Mouse (Mus musculus): Measurements from ENCODE around the gene Brinp2.

Gene Brinp2

DNA sequence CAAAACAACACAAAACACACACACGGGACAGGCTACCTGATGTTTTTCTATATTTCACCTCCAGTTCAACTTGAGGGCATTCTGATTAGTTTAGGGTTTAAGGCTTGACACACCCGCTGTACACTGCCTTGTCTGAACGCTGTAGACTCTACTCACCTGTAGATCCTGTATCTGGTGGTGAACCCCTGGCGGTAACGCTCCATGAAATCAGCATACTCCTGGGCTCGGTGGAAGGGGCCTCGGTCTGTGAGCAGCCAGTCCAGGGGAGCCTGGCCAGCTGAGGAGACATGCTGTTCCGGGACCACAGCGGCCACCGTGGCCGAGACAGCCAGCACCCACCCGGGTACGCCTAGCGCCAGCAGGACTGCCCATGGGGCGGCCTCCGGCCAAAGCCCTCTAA lies 60.9 kb downstream of the Brinp2 start:
- DNase-seq (ENCODE audit: low read depth, low spot score): no peak

- DNase-seq (ENCODE audit: low read depth, low spot score): no peak
These were observed 70.9 kb downstream of the Brinp2 start for GRCm38 (mm10) chr1:158285198-158285597.

GRCm38 (mm10) chr1:158283869-158284268 lies 72.3 kb downstream of the Brinp2 start:
- no peak for DNase-seq (ENCODE audit: low read depth, low spot score)

DNA sequence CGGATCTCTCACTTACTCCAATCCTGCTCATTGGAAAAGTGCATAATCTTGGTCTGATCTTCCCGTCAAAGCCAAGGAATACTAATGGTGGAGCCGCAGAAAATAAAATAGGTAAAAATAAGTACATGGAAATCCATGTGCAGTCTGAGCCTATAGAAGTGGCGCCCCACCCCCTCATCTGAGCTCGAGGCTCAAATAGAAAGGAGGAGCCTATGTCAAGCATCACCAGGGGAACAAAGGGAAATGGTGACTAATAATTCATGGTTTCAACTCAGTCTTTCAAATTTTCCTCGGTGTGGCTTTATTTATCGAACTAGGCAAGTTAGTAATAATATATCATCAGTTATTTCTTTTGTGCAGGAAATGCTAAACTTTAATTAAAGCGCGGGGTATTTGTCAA lies 84.1 kb downstream of the Brinp2 start:
- DNase-seq (ENCODE audit: low read depth, low spot score): no peak

DNA sequence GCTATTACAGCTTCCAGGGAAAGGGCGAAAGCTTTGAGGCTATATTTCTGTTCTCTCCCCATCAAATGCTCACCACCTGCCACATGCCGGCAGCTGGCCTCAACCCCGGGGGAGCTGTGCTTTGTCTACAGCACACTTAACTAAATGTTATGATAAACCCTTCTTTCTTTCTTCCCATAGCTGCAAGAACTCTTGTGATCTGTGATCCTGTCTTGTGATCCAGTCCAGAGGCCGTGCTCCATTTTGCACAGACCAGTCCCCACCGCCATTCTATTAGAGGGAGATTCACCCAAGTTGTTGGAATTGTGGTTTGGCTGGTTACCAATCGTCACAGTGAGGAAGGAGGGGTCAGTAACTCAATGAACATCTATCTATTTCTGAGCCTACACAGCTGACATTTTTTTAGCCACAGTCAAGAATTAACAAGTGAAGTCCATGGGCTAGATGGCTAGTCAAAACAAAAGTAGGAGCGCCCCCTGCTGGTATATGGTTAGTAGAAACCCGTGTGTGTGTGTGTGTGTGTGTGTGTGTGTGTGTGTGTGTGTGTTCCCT lies 89.0 kb downstream of the Brinp2 start:
- DNase-seq (ENCODE audit: low read depth, low spot score): peak; percentile 18

DNA sequence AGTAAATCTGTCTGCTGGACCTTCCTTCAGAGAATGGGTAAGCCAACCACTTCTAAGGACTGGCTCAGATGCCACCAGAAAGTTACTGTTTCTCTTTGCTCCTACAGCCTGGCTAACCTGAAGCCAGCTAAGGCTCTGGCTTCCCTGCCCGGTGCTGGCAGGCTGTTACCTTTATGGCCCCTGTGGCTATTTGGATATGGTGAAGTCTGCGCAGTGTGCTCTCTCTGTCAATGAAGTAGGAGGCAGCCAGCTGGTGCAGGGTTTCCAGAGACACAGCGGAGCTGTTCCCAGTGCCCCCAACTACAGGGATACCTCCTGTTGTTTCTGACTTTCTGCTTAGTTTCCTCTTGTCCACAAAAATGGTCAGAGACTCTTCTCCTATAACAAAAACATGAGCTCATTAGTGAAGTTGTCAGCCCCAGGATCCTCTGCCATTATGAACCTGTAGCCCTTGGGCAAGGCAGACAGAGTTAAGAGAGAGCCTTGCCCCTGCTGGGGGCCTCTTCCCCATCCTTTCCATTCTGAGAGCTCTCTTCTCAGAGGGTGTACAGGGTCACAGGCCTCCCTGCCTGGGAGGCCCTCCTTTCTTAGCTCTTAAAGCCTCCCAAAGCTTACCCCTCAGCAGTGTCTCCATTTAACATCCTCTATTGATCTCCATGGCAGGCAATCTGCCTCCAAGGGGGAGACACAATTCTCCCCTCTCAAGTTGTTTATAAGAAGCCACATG lies 89.7 kb downstream of the Brinp2 start:
- no peak for DNase-seq (ENCODE audit: low read depth, low spot score)

DNA sequence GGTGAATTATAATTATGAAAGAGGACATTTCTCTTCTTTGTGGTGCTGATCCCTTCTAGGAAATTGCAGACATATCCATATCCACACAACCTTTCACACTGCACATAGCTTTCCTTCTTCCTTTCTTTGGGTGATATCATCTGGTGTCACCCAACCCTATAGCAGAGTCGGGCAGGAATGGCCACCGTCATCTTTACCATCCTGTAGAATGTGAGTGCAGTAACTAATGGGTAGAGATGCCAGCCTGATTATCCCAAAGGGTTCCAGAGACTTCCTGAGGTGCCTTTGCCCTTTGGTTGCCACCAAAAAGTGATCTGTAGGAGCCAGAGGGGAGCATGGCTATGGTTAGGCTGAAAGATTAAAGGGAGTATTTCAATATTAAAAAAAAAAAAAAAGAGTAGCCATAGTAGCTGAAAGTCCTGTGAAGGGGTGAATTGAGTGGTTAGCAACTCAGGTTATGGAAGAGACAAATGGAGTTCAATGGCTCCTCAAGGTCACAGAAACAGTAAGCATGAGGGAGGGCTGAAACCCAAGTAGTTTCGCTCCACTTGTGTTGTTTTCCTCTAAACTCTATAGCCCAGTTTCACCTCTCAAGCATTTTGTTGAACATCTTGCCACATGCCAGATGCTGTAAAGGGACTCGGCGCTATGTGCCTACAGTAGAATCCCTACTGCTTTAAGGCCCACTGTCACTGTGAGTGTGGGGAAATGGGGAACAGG lies 96.5 kb downstream of the Brinp2 start:
- DNase-seq (ENCODE audit: low read depth, low spot score): no peak

DNA sequence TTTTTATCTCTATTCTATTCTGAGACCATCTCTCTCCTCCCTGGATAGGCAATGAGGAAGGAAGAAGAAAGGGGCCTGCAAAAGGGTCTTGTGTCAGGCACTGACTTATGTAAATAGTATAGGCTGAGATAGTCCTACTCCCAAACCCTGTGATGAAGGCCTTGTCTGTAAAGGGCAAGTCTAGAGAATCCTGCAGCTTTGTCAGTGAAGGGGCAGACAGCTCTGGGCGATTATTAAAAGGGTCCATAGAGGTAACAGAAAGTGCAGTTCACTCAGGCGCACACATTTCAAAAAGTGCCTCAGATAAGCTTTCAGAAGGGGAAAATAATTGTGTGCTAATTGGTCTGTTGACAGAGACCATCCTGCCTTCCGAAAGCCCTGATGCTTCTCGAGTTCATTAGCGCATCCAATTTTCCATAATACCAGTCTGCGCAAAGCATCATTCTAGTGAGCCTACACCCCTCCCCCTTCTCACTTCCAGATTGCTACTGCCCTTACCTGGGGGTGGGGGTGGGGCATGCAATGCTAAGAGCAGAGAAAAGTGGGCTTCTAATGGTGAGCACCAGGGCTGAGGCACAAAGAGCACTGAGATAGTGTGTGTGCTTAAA lies 97.3 kb downstream of the Brinp2 start:
- no peak for DNase-seq (ENCODE audit: low read depth, low spot score)

- no peak for DNase-seq (ENCODE audit: low read depth, low spot score)
These were observed 100.0 kb downstream of the Brinp2 start for GRCm38 (mm10) chr1:158255912-158256680.

DNA sequence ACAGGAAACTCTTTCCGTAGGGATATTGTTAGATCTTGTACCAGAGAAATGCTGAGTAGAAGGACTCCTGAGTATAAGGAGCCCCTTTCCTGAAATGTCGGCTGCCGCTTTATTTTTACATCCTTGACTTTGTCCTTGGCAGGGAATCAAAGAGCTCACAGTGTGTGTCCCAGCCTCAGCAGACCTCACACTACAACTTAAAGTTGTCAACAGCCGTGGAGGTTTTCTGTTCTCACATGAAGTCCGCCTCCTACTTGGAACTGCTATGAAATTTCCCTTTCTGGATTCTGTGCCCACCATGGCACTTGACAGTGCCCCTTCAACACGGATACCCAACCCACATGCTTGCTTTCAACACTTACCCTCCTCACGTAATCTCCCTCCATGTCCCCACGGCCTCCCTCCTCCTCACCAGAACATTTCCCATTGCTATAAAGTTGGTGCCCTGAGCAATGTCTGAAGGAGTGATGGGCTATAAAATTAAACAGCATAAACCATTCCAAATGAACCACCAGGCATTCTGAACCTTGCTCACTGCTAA lies 103.4 kb downstream of the Brinp2 start:
- DNase-seq (ENCODE audit: low read depth, low spot score): no peak

DNA sequence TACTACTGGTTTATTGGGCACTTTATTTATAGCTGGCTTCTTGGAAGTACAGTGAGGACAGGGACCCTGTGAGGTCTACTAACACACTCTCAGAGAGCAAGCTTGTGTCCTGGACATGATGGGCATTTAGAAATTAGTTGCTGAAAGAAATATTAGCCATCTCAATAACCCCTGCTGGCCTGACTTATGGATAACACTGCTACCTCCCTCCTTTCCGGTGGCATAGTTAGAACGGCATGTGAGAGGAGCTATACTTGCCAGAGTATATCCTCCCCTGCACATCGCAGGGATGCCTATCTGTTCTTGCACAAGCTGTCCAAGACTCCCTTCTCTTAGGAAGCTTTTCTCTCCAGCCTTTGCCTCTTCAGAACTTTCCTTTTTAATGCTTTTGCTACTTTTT lies 107.9 kb downstream of the Brinp2 start:
- DNase-seq (ENCODE audit: low read depth, low spot score): no peak

GRCm38 (mm10) chr1:158246476-158247153 lies 109.5 kb downstream of the Brinp2 start:
- no peak for DNase-seq (ENCODE audit: low read depth, low spot score)

- no peak for DNase-seq (ENCODE audit: low read depth, low spot score)
These were observed 110.6 kb downstream of the Brinp2 start for GRCm38 (mm10) chr1:158245486-158245885.

DNA sequence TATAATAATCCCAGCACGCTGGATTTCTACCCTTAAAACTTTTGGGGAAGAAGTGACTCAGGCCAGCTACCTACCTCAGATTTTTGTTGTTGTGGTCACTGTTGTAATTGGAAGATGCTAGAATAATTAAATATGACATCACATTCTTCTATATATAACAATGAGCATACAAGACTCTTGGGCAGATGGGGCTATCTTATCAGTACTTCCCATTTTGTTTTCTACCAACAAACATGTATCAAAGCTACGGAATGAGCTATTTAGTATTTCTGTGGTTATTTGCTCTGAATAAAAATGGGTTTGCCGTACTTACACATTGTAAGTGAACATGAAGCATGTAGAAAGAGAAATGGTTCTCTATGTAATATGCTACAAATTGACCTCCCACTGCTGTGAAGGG lies 112.1 kb downstream of the Brinp2 start:
- DNase-seq (ENCODE audit: low read depth, low spot score): no peak

DNA sequence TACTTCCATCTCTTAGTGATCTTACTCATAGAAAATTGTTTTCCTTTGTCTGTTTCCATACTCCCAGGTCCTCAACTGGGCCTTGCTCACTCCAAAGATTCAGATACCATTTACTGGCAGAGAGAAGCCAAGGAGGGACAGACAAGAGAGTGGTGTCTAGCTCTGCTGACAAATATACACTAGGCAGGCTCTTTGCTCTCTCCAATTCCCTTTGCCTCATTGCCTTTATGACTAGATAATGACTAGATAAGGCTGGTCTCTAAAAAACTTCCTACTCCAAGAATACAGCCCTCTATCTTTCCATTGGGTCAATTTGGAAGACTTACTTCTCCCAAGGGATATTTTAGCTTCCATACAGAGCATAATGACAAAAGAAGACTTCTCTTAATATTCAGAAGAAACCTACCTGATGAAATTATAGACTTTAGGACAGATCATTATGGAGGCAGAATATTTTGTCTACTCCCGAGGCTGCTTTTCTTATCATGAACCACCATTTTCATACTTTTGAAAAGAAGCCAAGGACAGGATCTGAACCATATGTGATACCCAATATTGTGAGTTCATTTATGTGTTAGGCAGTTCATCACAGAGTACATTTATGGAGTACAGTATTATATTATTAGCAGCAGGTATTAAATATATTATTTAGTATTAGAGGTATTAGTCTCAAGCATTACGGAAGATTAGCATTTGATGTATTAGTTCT lies 114.1 kb downstream of the Brinp2 start:
- no peak for DNase-seq (ENCODE audit: low read depth, low spot score)

DNA sequence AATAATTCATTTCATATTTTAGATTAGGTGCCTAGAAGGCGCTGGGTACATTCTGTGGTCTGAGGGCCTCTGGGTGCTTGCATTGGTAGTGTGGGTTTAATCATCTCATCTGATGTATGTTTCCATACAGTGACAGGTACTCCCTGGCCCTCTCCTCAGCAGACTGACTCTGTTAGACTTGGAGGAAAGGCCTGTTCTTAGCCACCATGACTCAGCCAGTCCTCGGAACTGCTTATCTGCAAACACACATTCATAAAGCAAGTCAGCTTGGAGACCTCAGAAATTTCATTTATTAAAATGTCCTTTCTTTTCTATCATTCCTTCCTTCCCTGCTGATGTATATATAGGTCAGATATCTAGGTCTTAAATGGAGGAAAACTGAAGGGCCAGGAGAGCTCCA lies 116.3 kb downstream of the Brinp2 start:
- DNase-seq (ENCODE audit: low read depth, low spot score): no peak

DNA sequence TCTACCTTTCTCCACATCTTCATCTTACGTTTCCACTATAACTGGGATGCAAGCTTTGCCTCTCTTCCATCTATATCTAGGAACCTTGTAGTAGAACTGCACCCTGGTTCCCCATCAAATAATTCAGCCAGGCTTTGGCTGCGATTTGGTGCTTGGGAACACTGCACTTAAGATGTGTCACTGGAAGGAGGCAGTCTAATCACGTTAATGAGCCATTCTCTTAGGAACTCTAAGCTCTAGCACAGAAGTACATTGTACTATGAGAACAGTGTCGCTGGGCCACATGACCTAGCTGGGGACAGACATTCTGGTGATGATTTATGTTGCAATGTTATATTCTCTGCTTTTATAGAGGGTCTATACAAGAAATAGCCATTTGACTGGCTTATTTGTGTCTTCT lies 117.4 kb downstream of the Brinp2 start:
- no peak for DNase-seq (ENCODE audit: low read depth, low spot score)

DNA sequence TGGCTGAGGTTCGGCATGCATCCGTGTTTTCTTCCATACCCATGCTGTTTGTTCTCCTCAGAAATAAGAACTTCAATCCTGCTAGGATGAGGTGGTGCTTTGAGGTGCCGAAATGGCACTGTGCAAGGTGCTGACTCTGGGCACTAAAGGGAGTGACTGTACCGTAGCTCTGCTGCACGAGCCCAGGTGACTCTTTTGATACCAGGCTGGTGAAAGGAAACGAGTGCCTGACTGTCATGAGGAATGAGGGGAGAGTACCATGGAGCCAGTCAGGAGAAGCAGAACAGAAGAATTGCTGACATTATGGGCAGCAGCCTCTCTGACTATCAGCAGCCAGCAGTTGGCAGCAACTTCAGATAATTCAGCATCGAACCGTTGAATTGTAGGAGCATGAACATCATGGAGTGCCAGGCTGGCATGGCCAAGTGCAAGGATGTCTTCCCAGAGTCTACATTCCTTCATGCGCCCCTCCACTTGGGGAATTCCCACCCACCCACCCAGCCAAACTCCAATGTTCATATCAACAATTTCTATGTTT lies 127.4 kb downstream of the Brinp2 start:
- no peak for DNase-seq (ENCODE audit: low read depth, low spot score)

DNA sequence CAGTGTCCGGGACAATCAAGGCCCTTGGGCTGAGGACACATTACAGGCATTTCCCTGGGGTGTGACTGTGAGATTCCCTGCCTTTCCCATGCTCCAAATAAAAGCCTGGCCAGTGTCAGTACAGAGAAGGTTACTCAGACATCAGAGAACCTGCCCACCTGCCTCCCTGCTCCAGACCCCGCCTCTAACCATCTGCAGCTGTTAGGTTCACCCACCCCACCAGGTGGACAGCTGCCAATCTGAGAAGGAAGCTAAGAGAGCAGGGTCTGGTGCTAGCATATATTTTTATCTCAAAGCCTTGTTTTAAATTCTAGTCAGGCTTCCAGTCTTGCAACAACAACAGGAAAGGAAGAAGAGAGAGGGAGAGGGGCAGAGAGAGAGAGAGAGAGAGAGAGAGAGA lies 128.9 kb downstream of the Brinp2 start:
- DNase-seq (ENCODE audit: low read depth, low spot score): no peak

GRCm38 (mm10) chr1:158226689-158227088 lies 129.4 kb downstream of the Brinp2 start:
- no peak for DNase-seq (ENCODE audit: low read depth, low spot score)
